Mouse (Mus musculus) heart, postnatal 25 days (tissue): ENCODE measurements around the gene Iqgap2. TPM values are rescaled to one million over a fixed set of nuclear protein-coding genes. Genes with fewer than 3 reads are reported as not detected.

Experiments used
- DNase-seq: peaks from one replicate; pipeline ENCODE4 v3.0.0; 2022; ENCODE audit warnings: low spot score
- intact Hi-C: fragments of 180-260 bp; cut with DNase I; formaldehyde crosslinking; loops from one replicate; pipeline ENCODE4 v1.15.1; 2025
- total RNA-seq, 2 experiments: library from RNA; stranded (reverse); gene quantifications; 2 replicates each; pipeline ENCODE4 v1.2.3; 2021

The Iqgap2 gene
- total RNA-seq, 2 experiments from 2014 or later: 3.0 TPM

DNA sequence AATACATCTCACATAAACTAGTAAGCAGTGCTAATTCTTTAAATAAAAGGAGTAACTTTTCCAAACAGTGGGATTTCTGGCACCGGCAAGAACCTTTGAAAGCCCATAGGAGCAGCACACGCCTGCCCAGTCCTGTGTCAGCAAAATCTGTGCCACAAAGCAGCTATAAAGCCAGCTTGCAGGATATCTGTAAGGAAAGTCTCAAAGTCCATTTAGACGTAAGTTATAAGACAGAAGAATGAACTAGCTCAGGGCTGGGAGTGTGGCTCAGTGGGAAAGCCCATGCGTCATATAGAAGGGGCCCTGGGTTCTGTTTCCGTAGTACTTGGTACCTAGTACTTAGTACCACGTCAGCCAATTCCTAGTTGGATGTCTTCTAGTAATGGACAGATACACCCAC, 58.2 kb downstream of the Iqgap2 start:
- DNase-seq: no peak
- intact Hi-C loops: no loop called here

DNA sequence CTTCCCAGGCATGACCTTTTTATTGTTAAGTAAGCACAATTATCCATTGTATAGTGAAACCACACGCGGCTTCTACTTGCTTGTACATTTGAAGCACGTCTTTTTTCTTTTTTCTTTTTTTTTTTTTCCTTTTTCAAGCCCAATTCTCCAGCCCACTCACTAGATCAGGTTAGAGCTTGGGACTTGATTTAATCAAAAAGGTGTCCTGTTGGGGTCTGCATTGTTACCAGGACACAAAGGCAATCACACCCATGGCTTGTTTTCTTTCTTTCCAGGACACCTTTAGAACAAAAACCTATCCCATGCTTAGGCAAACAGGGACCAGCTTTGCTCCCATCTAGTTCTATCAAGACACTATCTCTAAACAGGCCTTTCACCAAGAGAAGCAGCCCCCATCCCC, 59.0 kb downstream of the Iqgap2 start:
- intact Hi-C loops: no loop called here

GRCm38 (mm10) chr13:95831760-95832159, 60.0 kb downstream of the Iqgap2 start:
- DNase-seq: no peak
- intact Hi-C loops: no loop called here

More for the DNA sequence above, 59.0 kb downstream of the Iqgap2 start:
- DNase-seq: no peak

- DNase-seq: no peak
- intact Hi-C loops: no loop called here
Observed at GRCm38 (mm10) chr13:95829431-95830171, 62.1 kb downstream of the Iqgap2 start.

DNA sequence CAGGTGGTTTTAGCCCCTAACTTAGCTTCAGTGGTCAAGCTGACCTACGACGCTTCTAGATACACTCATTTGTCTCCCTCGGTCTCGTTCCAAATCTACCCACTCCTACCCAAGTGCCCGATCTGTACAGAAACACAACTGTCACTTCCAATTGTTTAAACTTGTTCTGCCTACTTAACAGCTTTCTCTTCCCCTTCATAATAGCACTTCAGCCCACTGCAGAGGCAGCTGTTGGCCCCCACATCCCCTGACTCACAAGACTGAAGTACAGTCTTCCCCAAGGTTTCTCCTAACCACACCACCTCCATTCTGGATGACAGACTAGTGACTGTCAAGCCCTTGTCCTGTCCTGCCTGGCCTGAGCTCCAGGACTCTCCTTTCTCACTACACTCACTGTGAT, 63.1 kb downstream of the Iqgap2 start:
- DNase-seq: no peak
- intact Hi-C loops: no loop called here

- intact Hi-C loops: no loop called here
- DNase-seq: no peak
Observed at GRCm38 (mm10) chr13:95826178-95826577, 65.5 kb downstream of the Iqgap2 start.

- no peak for DNase-seq
- intact Hi-C loops: no loop called here
Observed at GRCm38 (mm10) chr13:95822918-95823317, 68.8 kb downstream of the Iqgap2 start.

DNA sequence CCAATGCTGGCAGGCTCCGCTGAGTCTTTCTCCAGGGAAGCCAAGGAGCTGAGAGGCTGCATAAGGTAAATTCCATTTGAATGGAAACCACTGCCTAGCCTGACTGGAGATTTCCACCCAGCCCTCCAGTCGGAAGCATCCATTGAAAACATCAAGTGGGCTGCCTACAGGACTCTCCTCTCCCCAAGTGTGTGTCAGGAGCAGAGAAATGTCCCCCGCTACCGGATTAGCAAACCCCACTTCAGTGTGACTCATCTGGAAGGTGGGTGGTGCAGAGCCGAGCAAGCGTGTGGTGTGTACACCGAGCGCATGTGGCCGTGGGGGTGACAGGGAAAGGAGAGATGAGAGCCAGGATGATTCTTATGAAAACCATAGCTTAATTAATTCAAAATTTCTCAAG, 71.7 kb downstream of the Iqgap2 start:
- intact Hi-C loops: no loop called here
- no peak for DNase-seq

- DNase-seq: no peak
- intact Hi-C loops: no loop called here
Observed at GRCm38 (mm10) chr13:95818941-95819340, 72.8 kb downstream of the Iqgap2 start.

DNA sequence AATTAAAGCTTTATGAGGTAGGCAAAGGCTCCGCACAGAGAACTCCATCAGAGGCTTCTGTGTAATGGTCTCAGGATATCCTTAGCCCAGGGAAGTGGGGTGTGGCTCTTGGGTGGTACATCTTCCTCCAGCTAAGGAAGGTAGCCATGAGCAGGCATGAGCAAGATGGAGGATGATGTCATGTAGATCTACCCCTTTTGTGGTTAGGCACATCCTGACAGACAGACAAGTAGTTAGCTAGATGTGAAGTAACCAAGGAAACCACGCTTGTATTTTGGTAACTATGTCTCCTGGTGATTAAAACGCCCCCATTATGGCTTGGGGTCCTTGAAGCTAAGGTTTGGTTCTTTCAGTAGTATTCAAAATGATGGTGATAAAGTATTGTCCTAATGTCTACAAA, 78.1 kb downstream of the Iqgap2 start:
- intact Hi-C loops: no loop called here
- no peak for DNase-seq

DNA sequence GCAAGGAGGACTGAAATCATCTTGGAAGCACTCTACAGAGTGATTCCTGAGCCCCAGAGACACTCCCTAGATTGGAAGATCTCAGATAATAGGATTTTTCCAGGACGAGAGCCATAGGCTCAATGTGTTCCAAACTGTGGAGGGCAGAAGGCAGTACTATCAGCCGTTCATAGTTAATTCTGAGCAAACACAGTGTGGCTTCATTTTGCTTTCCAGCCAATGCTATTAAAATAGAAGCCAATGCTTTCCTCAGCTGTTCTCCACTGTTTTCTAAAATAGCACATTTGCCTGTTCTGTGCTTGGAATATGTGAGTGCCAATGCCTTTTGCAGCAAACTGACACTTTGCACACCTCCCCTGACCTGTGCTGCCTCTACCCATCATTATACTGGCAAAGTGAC, 80.9 kb downstream of the Iqgap2 start:
- DNase-seq: no peak
- intact Hi-C loops: no loop called here

DNA sequence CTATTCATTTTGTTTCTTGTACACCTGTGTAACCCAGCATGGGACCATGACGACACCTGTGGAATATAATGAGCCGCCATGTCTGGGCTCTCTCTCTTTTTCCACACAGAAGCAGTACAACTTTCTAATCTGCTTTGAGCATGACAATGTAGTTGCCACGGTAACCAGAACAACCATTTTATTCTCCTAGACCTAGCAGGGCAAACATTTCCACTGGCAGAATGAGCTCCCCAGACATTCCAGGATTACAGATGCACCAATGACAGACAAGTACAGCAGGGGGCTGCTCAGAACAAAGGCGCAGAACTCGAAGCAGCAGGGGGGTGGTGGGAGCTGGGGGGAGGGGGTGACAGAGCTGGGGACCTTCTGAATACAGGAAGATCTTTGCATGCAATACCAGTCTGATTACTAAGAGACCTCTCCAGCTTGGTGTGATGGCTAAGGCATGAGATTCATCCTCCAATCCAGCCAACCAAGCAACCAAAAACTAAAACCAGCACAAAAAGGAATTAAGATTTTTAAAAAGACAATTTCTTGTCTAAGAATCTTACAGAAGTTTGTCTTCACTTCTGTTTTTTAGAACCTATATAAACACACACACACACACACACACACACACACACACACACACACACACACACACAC, 84.5 kb downstream of the Iqgap2 start:
- intact Hi-C loops: no loop called here
- no peak for DNase-seq

DNA sequence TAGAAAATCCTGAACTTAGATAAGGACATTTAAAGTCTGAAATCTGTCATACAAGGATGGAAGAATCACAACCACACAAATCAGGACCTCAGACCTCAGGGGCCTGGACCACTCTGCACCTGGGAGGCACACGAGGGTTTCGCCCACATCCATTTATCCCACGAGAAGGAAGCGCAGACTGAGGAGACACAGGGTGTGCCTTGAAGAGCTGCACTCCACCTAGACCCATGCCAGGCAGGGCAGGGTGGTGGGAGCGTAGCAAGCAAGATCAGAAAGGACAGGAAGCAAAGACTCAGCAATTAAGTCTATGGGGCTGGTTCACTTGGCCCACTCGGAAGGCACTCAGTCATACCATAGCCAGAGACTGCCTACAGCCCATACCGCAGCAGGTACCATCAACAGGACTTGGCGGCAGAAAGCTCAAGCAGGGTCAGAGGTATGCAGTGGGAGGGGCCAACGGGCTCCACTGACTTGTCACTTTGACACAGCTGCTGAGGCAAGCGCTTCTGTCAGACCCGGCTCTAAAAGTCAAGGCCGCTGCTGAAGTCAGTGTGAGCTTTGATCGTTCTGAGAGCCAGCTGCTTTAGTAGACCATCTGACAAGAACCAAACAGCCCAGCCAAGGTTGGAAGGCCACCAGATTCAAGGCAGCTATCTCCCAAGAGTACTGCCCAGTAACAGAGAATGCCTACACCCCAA, 86.1 kb downstream of the Iqgap2 start:
- intact Hi-C loops: no loop called here
- no peak for DNase-seq

DNA sequence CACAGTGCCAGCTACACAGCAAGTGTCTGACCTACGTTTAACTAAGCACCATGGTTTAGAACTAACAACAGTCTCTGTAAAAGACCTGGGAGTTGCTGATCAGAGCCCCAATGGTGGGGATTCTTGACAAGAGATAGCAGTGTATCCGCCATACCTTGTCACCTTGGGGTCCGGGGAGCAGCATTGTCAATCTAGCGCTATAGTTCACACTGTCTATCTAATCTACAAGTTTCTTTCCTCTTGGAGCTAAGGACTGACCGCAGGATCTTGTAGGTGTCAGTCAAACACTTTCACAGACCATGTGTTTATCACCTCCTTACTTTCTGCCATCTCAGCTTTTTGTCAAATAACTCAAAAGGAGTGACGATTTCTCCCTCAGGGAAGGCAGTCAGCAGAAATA, 87.6 kb downstream of the Iqgap2 start:
- intact Hi-C loops: no loop called here

DNA sequence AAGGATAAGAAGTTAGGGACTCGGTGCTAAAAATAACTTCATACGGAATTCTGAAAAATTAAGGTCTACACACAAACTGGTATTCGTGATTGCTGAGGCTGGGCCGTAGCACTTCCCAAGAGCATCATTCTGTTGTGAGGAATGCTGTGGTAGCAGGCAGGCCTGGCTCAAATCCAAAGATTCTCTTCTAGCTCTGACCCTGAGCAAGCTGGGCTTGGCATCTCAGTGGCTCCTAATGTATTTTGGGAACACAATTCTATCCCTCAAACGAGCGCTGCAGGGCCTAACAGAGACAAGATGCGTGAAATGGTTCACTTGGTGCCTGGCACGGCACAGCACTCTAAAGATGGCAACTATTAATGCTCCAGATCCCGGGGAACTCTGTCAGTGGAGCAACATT, 90.8 kb downstream of the Iqgap2 start:
- DNase-seq: no peak
- intact Hi-C loops: no loop called here

More for the DNA sequence above, 87.6 kb downstream of the Iqgap2 start:
- DNase-seq: no peak

DNA sequence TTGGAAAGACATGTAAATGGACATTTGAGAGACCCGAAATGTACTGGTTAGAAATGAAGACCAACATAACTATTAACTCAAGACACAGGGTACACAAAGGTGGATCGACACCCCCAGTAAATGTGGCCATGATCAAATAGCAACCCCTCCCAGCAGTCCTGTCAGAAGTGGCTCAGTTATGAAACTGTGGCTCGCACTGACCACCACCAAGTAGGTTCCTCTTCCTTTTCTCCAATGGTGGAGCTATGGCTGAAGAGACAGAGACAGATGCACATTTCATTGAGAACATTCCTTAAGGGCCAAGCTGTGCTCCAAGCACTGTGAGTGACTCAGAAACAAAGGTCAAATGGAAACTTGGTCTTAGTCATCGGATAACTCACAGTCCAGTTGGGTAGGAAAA, 92.4 kb downstream of the Iqgap2 start:
- no peak for DNase-seq
- intact Hi-C loops: no loop called here

- intact Hi-C loops: no loop called here
- DNase-seq: no peak
Observed at GRCm38 (mm10) chr13:95798721-95799120, 93.0 kb downstream of the Iqgap2 start.

DNA sequence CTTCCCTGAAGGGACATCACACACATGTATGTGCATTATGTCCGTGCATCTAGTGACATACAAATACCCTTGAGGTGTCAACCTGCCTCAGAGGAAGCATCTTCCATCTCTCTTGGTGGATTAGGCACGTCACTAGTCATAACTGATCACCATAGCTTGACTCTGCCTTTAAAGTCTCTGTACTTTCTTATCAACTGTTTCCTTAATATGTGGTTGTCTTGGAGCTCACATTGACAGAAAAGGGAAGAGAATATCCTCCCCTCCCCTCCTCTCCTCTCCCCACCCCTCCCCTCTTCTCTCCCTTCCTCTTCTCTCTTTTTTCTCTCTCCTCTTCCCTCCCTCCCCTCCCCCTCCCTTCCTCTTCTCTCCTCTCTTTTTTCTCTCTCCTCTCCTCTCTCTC, 94.2 kb downstream of the Iqgap2 start:
- intact Hi-C loops: no loop called here

GRCm38 (mm10) chr13:95794346-95794745, 97.4 kb downstream of the Iqgap2 start:
- DNase-seq: no peak
- intact Hi-C loops: no loop called here

More for the DNA sequence above, 94.2 kb downstream of the Iqgap2 start:
- no peak for DNase-seq

- DNase-seq: no peak
- intact Hi-C loops: no loop called here
Observed at GRCm38 (mm10) chr13:95790883-95791282, 100.8 kb downstream of the Iqgap2 start.
